Mouse (Mus musculus) liver, adult 2 months (tissue): ENCODE results near the gene Cyth3.

ENCODE experiments used
- CTCF ChIP-seq: fragments of 200-500 bp; IDR thresholded peaks from 2 replicates; pipeline ENCODE4 v1.5.1; 2011; ENCODE audit warnings: low read depth, low read length, control low read depth
- POLR2A ChIP-seq: fragments of 200-500 bp; IDR thresholded peaks from 2 replicates; pipeline ENCODE4 v1.6.1; 2011; ENCODE audit warnings: low read length, control low read depth; ENCODE audit not compliant: insufficient read depth; ENCODE audit errors: extremely low read depth

- TF ChIP-seq POLR2A = no peak
- TF ChIP-seq CTCF = no peak
These were observed 41.3 kb upstream of the Cyth3 start for GRCm38 (mm10) chr5:143580982-143581381.
